In genomic region chr16:33428327-33428726, GRCm38 (mm10) we compare ENCODE assay signal across 18 mouse cellular contexts. TPM values are rescaled to one million over a fixed set of nuclear protein-coding genes. Genes with fewer than 3 reads are reported as not detected.
DNase-seq lines count a peak whose midpoint lies in the region; ATAC-seq lines count a peak whose summit lies in the region.
"Had no signal": no experiment of that assay in that cellular context is flagged by ENCODE, and none has a peak within 500 bp of the region (broad histone marks: within the 10 kb centered on the region; RNA-seq: fewer than 3 reads in every experiment).

No protein-coding gene starts in this region.

- no peak for ATAC-seq in forebrain, embryonic 11.5 days (replicated peaks; ENCODE audit: low FRiP score)
- no peak for ATAC-seq in hindbrain, embryonic 13.5 days (ENCODE audit: low FRiP score)
- no peak for ATAC-seq in midbrain, embryonic 14.5 days (ENCODE audit: low FRiP score, low TSS enrichment)
- ATAC-seq: intestine, postnatal 0 days; Patski had no signal

- H3K36me3 ChIP-seq in forebrain, embryonic 11.5 days (ENCODE audit: control insufficient read depth, insufficient read depth, low read length): no peaks in the 10 kb centered on the region
- H3K36me3 ChIP-seq in forebrain, embryonic 10.5 days (replicated peaks): peaks cover 68% of the 10 kb centered on the region
- peaks cover 29% of the 10 kb centered on the region for H3K36me3 ChIP-seq in hindbrain, embryonic 13.5 days
- H3K36me3 ChIP-seq in midbrain, embryonic 14.5 days (ENCODE audit: control insufficient read depth, insufficient read depth, low read length): peaks cover 22% of the 10 kb centered on the region

- no peaks in the 10 kb centered on the region for H3K9me3 ChIP-seq in forebrain, embryonic 11.5 days (ENCODE audit: control insufficient read depth, low read length)
- H3K9me3 ChIP-seq in forebrain, embryonic 10.5 days: no peaks in the 10 kb centered on the region
- H3K9me3 ChIP-seq in hindbrain, embryonic 13.5 days: no peaks in the 10 kb centered on the region
- no peaks in the 10 kb centered on the region for H3K9me3 ChIP-seq in midbrain, embryonic 14.5 days (ENCODE audit: control insufficient read depth, low read length)
- H3K9me3 ChIP-seq: embryonic facial prominence, embryonic 15.5 days had no signal

- H3K4me2 ChIP-seq in forebrain, embryonic 11.5 days (ENCODE audit: low read depth, low read length, severe bottlenecking): no peak overlapping the region
- H3K4me2 ChIP-seq in hindbrain, embryonic 13.5 days: no peak overlapping the region
- no peak overlapping the region for H3K4me2 ChIP-seq in midbrain, embryonic 14.5 days (ENCODE audit: low read length)
- H3K4me2 ChIP-seq: embryonic facial prominence, embryonic 15.5 days; heart, embryonic 11.5 days; lung, embryonic 14.5 days had no signal

- DNase-seq in forebrain, embryonic 11.5 days (ENCODE audit: low spot score): no peak
- DNase-seq in forebrain, embryonic 10.5 days (ENCODE audit: extremely low spot score, low spot score): no peak
- peak; percentile 90 for DNase-seq in ZHBTc4 (ENCODE audit: low read depth, low spot score)
- DNase-seq in midbrain, embryonic 14.5 days: peak; percentile 43
- DNase-seq in layer of hippocampus, postnatal 10 days (ENCODE audit: low spot score in 2 of 2): no peak
- no peak for DNase-seq in thymus, postnatal 36 days
- no peak for DNase-seq in spleen, postnatal 36 days (ENCODE audit: low spot score in 2 of 2)
- DNase-seq: cerebellum, adult 18-20 months; gastrocnemius, postnatal 14 days; heart, postnatal 36 days; lung, embryonic 14.5 days had no signal

- H3K9ac ChIP-seq in forebrain, embryonic 11.5 days (ENCODE audit: low read length): no peak overlapping the region
- no peak overlapping the region for H3K9ac ChIP-seq in hindbrain, embryonic 13.5 days
- H3K9ac ChIP-seq in midbrain, embryonic 14.5 days (replicated peaks; ENCODE audit: low read length): no peak overlapping the region
- H3K9ac ChIP-seq: embryonic facial prominence, embryonic 15.5 days; lung, embryonic 14.5 days had no signal

- H3K4me1 ChIP-seq in forebrain, embryonic 11.5 days (replicated peaks; ENCODE audit: control insufficient read depth, insufficient read depth, low read length): no peaks in the 10 kb centered on the region
- H3K4me1 ChIP-seq in forebrain, embryonic 10.5 days: peaks cover 12% of the 10 kb centered on the region; the same call in 1 of the 2 replicates
- H3K4me1 ChIP-seq in hindbrain, embryonic 13.5 days (replicated peaks): 0 out of 2 replicates have a peak, but pooled peaks cover 4% of the 10 kb centered on the region
- H3K4me1 ChIP-seq in midbrain, embryonic 14.5 days (ENCODE audit: control insufficient read depth, insufficient read depth, low read length): no peaks in the 10 kb centered on the region
- H3K4me1 ChIP-seq: embryonic facial prominence, embryonic 15.5 days had no signal

- no peaks in the 10 kb centered on the region for H3K27me3 ChIP-seq in forebrain, embryonic 11.5 days (ENCODE audit: control insufficient read depth, insufficient read depth, low read length)
- no peaks in the 10 kb centered on the region for H3K27me3 ChIP-seq in forebrain, embryonic 10.5 days (ENCODE audit: poor library complexity, severe bottlenecking)
- no peaks in the 10 kb centered on the region for H3K27me3 ChIP-seq in hindbrain, embryonic 13.5 days
- no peaks in the 10 kb centered on the region for H3K27me3 ChIP-seq in midbrain, embryonic 14.5 days (ENCODE audit: control insufficient read depth, insufficient read depth, low read length)
- H3K27me3 ChIP-seq: CH12.LX; embryonic facial prominence, embryonic 15.5 days; Patski had no signal

- no peak overlapping the region for H3K4me3 ChIP-seq in forebrain, embryonic 11.5 days (ENCODE audit: low read depth, low read length)
- H3K4me3 ChIP-seq in forebrain, embryonic 10.5 days: no peak overlapping the region
- no peak overlapping the region for H3K4me3 ChIP-seq in hindbrain, embryonic 13.5 days
- no peak overlapping the region for H3K4me3 ChIP-seq in midbrain, embryonic 14.5 days (replicated peaks; ENCODE audit: low read depth, low read length)
- H3K4me3 ChIP-seq: embryonic facial prominence, embryonic 15.5 days had no signal

- WGBS in forebrain, embryonic 11.5 days: 50% methylated on average over 3 of the region's 3 CpGs
- WGBS in forebrain, embryonic 10.5 days: 77% methylated on average over 3 of the region's 3 CpGs
- WGBS in hindbrain, embryonic 13.5 days: 36% methylated on average over 3 of the region's 3 CpGs
- 14% methylated on average over 3 of the region's 3 CpGs for WGBS in midbrain, embryonic 14.5 days

- H3K27ac ChIP-seq in forebrain, embryonic 11.5 days (ENCODE audit: low read depth, low read length): peak overlapping the region; percentile 50
- H3K27ac ChIP-seq in forebrain, embryonic 10.5 days: no peak overlapping the region
- peak overlapping the region; percentile 59 for H3K27ac ChIP-seq in hindbrain, embryonic 13.5 days
- 0 out of 2 replicates have a peak overlapping the region, but pooled peaks have one; percentile 2 for H3K27ac ChIP-seq in midbrain, embryonic 14.5 days (replicated peaks; ENCODE audit: low read depth, low read length)
- H3K27ac ChIP-seq: embryonic facial prominence, embryonic 15.5 days; kidney, postnatal 0 days had no signal

RNA-seq across cellular contexts. Expression of gene Zfp148, which starts 47.7 kb away (rescaled TPM):
- 52.7 and 54.1 TPM in 2 replicates for polyA plus RNA-seq in forebrain, embryonic 11.5 days (2014; fragmentation: Nextera tagmentation; extraction: Ambion mirVana)
- 44.7 and 45.2 TPM in 2 replicates for polyA plus RNA-seq in forebrain, embryonic 10.5 days (2016; fragmentation: Nextera tagmentation; extraction: Ambion mirVana)
- 50.6 and 52.3 TPM in 2 replicates for polyA plus RNA-seq in hindbrain, embryonic 13.5 days (2015; fragmentation: Nextera tagmentation; extraction: Ambion mirVana)
- polyA plus RNA-seq in midbrain, embryonic 14.5 days (2014; fragmentation: Nextera tagmentation; extraction: Ambion mirVana): 48.3 and 51.1 TPM in 2 replicates
- total RNA-seq in layer of hippocampus, postnatal 10 days (2021): 10 to 100 TPM; 87.4 to 92.3 TPM

Comparison
In these comparisons a context has a peak if more than half of its experiments do, and no peak if none do; other contexts are left out.
1. DNase-seq: peak in ZHBTc4 (single experiment) and midbrain, embryonic 14.5 days (single experiment); none in forebrain, embryonic 11.5 days (single experiment), forebrain, embryonic 10.5 days (single experiment), layer of hippocampus, postnatal 10 days (0 of 2), thymus, postnatal 36 days (0 of 2) and spleen, postnatal 36 days (0 of 2).